Mouse (Mus musculus) adrenal gland, postnatal 4 days (tissue): ENCODE measurements around the gene S1pr1. TPM values are rescaled to one million over a fixed set of nuclear protein-coding genes. Genes with fewer than 3 reads are reported as not detected.

ENCODE experiments used
- DNase-seq, 2 experiments: peaks; one replicate each; pipeline ENCODE4 v3.0.0; 2021 to 2022; ENCODE audit warnings: low spot score in 2 of 2, mixed read lengths in 2 of 2
- long read RNA-seq, 2 experiments: library from polyadenylated mRNA; stranded (forward); transcript quantifications; one replicate each; pipeline ENCODE4 v2.0.0; 2021
- total RNA-seq, 2 experiments: library from RNA; stranded (reverse); gene quantifications; 2 replicates each; pipeline ENCODE4 v1.2.3; 2021

Gene S1pr1
- total RNA-seq, result 10 to 100 TPM; 25.4 to 25.8 TPM
- long read RNA-seq, experiment 1, partial matches to known transcripts, result 1 of 3 reads
- long read RNA-seq, experiment 1, other reads (novel, unspliced or antisense), result 0 of 3 reads
- long read RNA-seq, experiment 2, transcript S1pr1-201 (2 exons, 3,046 nt), result major isoform, 9 of 12 reads
- long read RNA-seq, experiment 2, partial matches to known transcripts, result 0 of 12 reads
- long read RNA-seq, experiment 2, other reads (novel, unspliced or antisense), result 3 of 12 reads

DNA sequence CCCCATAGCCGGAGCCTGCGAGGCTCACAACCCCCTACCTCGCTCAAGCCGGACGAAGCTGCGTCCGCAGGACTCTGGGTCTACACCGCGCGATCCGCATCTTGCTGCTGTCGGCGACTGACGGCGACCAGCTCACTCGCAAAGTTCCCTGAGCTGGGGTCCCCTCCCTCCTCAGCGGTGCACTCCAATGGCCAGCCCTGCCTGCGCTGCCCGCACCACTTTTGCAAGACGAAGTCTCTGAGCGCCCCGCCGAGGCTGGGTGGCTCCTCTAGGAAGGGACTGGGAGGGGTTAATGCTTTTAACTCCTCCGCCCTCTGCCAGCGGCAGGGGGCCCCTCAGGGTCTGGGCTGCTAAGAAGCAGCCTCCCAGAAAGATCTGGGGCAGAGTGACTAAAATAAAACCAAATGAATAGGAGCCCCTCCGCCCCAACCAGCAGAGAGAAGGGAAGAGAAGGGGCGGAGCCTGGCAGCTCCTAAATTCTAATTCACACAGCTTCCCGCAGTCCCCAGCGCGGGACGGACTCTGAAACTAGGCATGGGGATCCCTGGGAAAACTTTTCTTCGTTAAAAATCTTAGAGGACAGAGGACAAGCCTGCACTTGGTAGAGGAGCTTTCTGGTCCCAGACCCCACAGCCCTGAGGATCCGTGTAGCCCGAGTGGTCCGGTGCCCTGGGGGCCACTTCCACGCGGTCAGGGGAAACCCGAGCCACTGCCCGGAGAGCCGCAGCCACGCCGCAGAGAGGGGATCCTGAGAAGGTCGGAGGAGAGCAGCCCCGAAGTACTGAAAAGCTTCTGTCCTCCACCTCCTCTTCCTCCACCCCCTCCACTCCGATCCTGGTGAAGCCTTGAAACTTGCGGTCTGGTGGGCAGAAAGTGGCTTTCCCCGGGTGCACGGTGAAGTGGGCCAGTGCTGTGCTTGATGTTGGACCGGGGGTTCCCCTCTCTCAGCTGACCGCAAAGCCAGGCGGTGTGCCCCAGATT lies at the start of gene S1pr1:
S1pr1 (minus strand) TSS at position 402 of the 981 bp plus-strand sequence.
- peak; percentile 27 to 50 for DNase-seq

DNA sequence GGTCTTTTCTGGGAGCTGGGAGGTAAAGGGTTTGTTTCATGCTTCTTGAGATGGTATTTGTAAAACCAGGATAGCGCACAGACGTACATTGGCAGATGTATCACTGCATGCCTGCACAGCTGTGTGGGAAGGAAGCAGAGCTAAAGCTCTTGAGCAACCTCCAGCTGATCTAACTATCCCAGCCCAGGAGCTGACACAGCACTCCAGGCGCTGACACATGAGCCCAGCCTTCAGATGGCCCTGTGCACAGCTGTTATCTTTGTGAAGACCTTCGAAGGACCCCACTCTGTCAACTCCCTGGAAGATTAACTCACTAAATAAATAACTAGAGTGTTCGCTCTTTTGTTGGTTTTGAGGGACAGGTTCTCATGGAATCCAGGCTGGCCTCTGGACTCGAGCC lies 48.4 kb upstream of the S1pr1 start:
- peak in 1 of 2 experiments; percentile 6 for DNase-seq

DNA sequence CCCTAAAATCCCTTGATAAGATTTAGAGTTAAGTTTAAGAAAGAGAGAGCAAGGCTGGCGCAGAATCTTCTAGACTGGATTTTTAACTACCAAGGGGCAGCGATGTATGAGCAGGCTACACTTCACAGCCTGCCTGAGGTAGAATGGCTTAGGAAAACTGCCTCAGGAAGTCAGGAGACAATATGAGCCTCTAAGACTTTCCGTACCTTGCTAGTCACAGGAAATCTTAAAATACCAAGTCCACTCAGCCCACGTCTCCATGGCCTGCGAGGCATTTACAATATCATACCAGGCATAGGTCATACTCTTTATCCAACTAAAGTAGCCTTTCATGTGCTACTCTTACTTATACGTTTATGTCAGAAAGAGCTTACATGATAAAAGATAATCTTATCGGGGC lies 48.0 kb upstream of the S1pr1 start:
- DNase-seq, result no peak

DNA sequence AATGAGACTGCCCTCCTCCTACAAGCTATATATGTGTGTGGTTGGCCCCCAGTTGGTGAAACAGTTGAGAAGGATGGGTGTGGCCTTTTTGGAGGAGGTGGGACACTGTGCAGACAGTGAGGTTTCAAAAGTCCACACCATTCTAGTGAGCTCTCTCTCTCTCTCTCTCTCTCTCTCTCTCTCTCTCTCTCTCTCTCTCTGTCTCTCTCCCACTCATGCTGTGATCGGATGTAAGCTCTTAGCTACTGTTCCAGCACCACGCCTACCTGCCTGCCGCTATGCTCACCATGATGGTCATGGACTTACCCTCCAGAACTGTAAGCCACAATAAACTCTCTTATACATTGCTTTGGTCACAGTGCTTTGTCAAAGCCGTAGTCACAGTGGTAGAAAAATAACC lies 44.8 kb upstream of the S1pr1 start:
- DNase-seq, result no peak

DNA sequence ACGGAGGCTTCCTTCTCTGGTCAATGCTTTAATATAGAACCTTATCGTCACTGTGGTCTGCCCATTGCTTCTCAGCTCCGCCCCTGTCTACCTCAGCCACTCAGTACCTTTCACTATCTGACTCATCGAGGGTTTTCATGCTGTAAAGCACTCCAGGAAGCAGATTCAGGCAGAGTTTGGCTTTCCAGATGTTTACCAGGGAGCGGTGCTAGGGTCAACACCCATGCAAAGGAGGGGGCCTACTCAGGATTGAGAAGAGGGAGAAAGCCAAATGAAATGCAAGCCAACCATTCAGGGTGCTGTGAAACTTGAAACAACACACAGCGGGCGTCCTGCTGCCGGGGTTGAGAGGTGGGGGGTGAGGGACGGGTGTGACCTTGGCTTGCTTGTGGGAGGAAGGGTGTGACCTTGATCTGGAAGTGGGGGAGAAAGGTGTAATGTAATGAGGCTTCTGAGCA lies 43.6 kb upstream of the S1pr1 start:
- DNase-seq, result no peak

DNA sequence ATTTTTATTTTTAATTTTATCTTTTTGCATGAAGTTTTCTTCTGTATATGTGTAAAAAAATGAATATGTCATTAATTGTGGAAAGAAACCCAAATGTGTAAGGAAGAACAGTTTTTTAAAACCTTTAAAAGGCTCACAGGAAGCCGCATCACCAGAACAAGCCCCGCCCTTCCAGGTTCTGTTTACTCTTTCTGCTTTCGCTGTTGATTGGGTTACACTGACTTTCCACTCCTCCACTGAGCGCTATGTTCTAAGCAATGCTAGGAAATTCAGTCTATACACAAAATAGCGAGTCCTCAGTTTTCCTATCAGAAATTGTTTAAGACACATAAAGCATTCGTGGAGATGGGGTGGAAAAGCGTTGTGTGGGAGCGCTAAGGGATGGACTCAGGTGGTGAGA lies 39.6 kb upstream of the S1pr1 start:
- no peak for DNase-seq

DNA sequence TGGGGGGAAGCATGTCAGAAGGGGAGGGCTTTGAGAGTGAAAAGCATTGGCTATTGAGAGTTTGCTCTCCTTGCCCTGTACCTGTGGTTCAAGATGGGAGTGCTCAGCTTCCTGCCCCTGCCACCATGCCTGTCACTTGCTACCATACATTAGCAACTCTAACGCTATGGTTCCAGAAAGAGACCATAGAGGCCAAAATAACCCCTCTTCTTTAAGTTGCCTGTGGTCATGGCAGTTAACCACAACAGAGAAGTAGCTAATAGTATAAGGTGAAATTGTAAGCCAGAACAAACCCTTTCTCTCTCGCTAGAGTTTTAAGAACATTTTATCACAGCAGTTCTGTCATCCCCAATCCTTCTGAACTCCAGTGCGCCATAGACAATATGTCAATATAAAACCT lies 35.5 kb upstream of the S1pr1 start:
- no peak for DNase-seq

DNA sequence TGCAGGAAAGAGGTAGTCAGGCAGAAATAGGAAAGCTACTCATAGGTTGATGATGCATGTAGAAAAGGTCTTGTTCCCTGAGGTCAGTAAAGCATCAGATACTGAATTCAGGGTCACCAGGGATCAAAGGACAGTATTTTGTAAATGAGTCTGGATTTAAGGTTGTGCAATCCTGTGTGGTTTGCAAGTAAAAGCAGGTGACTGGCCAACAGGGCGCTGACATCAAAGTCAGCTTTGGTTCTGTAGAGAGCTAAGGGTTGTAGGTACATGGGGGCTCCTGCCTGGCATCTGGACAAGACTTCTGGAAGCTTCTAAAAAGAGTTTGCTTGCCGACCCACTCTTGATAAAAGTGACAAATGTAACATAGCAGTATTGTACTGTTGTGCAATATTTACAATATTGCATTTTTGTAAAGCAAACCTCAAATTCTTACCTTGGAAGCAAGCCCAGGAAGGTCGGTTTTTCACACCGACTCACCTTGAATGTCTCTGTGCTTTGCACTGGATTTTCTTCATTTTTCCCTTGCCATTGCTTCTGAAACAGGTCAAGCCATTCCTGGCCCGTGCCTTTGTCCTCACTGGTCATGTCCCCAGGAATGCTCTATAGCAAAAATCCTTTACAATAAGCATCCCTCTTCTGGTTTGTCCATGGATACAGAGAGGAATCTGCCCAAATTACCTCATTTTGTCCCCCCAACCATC lies 33.6 kb upstream of the S1pr1 start:
- DNase-seq, result no peak

DNA sequence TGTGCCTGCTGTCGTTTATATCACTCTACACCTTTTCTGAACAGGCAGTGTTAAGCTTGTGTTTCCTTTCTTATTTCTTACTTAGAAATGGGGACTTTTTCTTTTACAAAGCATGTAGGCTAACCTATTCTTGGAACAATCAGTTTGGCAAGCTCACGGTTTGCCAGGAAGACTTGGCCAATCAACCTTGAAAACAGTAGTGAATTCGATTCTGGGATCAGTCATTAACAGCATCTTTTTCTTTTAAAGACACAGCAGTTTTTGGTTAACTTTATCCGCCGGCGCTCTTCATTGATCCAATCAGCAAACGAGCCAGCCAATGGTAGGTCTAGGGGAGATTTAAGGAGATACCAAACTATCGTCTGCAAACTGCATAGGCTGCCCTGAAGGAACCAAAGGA lies 31.6 kb upstream of the S1pr1 start:
- DNase-seq, result no peak

DNA sequence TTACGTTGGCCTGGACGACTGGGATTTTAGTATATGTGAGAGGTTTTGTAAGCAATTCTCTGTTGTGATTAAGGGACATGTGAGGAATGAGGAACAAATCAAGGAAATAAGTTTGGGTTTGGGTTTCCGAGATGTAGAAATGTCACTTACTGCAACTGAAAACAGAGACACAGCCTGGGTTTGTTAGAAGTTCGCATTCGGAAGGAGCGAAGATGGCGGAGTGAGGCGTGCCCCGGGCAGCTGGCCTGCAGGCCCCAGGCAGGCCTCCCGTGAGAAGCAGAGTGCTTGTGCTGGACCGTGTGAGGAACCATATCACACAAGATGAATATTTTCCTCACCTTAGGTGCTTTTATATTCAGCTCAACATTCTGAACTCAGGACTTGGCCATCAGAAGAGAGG lies 30.2 kb upstream of the S1pr1 start:
- DNase-seq, result no peak

DNA sequence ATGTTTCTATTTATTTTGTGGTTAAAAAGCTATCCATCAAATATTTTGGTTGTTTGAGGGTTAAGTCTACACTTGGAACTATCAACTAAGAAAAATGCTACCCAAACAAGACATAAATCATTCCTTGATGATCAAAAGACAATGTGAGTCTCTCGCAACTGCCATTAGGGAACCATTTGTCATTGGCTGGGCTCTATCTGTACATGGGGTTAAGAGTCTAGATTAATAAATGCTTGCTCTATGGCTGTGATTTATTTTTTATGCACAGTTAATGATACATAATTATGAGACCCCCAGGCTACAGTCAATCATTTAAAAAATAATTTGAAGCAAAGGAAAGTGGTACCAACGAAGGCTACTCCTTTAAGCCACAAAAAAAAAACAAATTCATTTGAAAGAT lies 23.7 kb upstream of the S1pr1 start:
- DNase-seq, result no peak

DNA sequence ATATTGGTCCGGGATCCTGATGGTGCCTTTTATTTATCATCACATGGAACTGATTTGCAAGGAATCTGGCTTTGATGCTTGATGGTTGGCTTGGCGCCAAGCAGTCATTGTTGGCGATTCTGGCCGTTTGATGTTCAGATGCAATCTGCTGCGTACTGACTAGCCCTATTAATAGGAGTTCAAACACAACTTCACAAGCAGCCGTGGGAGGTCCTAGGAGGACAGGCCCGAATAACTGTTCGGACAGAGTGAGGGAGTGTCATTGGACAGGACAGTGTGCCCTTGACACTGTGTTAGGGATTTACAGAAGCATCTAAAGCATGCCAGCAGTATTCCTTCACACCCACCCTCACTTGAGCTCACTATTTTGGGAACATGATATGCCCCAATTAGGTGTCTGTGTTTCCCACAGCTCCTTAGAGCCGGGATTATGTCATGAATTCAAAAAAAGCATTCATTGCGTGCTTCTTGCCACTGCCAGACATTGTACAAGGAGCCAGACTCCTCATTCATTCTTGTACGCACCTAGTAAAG lies 23.0 kb upstream of the S1pr1 start:
- no peak for DNase-seq

DNA sequence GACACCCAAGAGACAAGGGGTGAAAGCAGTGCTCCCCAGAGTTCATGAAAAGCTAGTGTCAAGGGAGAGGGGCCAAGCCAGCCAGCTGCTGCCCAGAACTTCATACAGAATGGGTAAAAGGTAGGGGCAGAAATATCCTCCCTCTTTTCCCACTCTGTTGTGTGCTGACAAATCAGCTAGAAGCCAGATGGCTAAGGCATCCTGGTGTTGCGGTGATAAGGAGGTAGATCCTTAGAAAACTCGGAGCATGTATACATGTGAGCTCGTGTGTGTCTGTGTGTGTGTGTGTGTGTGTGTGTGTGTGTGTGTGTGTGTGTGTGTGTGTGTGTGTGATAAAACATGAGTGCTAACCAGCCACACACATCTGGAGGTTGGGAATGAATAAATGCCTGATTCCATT lies 20.7 kb upstream of the S1pr1 start:
- DNase-seq, result no peak

DNA sequence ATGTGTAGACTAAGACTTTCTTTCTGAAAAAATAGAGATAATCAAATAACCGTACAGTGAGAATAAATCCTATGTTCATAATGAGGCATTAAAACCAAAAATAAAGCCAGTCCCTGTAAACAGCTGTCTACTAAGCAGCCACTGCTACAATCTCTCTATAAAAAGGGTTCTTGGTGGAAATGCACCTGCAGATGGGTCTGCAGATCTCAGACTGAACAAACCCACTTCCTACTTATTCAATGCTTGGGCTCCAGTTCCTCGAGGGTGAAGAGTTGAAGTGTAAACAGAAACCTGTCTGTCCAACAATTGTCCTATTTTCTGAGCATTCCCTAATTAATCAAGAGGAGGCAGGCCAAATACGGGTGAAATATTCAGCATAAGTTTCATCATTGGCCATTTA lies 20.0 kb upstream of the S1pr1 start:
- no peak for DNase-seq

DNA sequence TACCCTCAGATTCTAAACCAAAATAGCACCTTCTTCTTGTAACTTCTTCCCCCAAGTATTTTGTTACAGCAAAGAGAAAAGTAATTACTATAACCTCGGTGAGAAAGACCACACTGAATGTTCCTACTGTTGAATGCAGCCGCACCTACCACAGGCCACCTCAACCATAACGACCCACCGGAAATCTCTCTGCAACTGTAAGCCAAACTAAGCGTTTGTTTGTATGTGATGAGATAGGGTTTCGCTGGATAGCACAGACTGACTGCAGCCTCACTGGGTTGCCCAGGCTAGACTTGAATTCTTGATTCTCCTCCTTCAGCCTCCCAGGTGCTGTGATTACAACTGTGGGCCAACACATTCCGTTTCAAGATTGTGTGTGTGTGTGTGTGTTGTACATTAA lies 15.5 kb upstream of the S1pr1 start:
- DNase-seq, result no peak

DNA sequence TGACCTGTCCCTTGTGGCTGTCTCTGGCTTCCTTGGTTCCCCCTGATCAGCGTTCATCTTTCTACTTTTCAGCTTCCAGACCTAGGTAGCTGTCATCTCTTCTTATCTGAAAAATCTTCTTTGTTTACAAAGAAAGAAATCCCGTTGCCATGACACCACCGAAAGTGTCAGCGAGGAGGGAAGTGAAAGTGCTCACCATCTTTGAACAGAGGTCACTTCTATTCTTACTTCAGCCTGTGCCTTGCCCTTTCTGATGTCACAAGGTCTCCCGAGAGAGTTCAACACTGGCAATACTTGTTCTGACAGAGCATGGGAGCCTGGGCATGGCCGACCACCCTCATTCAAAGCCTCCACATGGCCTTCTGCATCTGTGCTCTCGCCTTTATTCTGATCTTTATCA lies 14.3 kb upstream of the S1pr1 start:
- DNase-seq, result no peak

DNA sequence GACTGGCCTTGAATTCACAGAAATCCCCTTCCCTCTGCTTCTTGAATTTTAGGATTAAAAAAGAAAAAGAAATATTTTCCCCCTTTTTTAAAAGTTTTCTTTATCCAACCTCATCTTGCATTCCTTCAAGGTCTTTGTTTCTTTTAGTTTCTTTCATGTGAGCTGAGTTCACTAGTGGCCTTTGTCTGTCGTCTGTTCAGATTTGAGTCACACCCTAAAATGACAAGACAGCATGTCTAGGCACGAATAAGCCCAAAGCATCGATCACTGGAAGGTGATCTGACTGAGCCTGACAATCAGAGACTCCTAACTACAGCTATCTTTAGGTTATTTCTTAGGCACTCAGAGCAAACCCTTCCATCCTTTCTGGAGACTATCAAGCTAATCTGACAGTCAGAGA lies 13.3 kb upstream of the S1pr1 start:
- no peak for DNase-seq

DNA sequence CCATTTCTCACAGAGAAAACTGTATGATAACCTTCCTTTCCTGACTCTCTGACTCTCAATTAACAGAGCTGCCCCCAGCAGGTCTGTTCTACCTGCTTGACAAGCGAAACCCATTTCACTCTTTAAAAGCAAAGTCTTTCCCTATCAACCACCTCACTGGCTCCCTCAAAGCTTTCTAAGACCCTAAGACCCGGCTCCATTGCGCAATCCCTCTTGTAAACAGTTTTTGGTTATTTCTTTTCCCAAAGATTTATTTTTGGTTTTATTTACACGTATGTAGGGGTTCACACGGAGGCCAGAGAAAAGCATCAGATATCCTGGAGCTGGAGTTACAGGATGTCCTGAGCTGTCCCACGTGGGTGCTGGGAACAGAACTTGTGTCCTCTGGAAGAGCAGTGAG lies 4.0 kb upstream of the S1pr1 start:
- no peak for DNase-seq

DNA sequence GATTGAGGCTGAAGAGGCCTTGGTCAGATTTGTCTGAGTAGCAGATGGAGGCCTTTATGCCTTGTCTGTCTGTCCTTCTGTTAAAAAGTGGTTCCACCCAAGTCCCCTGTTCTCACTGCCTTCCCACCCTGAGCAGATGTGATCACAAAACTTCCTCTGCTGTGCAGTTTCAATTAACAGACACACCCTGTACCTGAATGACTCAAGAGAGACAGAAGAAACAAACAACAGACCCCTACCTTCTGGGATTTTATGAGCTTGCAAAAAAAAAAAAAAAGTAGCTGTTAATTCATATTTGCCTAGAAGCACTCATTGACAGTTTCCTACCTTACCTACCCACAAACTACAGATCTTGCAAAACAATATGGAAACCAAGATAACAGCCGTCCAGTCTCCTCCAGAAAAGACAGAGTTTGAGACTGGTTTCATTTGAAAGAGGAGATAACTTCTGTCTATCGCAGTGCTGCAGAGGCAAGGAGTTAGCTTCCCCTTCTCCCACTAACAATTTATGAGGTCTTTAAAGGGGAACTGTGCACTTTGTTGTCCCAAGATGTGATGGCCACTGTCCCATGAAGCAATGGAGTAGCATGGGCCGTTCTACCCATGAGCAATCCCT lies 1.1 kb upstream of the S1pr1 start:
- no peak for DNase-seq

DNA sequence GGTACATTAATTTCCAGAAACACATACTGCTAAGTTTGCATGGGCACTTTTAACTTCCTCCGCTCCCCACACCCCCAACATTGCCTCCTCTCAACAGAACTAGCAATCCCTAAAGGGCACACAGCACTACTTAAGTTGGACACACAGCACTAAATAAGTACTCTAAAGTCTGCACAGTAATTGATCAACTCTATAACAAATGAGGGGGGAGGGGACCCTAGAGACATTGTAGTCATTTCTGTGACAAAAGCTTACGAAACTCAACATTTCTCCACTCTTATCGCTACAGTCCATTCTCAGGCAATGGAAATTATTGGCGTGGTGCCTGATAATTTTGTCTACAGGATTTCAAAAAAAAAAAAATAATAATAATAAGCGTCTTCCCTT lies 830 bp downstream of the S1pr1 start:
- no peak for DNase-seq

DNA sequence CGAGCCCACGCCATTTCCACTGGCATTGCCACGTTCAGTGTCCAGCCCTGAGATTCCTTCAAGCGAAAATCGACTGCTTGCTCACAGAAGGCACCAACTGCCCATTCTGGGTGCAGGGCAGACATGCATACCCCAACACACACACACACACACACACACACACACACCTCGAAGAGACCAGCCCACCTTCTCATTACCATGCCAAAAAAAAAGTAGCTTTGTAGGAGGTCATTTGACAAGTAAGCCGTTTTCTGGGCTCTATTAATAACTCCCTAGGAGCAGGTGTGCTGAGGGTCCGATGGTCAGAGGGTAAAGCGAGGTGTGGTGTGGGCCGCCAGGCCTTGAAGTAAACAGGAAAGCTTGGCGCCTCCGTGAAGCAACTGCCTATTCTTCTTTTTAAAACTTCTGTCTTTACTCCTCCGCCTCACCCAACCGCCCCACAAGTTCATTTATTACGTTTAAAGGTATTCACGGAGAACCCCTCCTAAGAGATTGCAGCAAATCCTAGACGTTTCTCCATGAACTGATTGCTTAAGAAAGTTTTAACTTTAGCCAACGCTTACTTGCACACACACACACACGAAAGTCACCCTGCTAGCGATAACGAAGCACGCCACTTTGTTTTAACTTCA lies 1.3 kb downstream of the S1pr1 start:
- DNase-seq, result no peak
